Mouse (Mus musculus): ENCODE measurements around the gene Hspb9.

The Hspb9 gene

DNA sequence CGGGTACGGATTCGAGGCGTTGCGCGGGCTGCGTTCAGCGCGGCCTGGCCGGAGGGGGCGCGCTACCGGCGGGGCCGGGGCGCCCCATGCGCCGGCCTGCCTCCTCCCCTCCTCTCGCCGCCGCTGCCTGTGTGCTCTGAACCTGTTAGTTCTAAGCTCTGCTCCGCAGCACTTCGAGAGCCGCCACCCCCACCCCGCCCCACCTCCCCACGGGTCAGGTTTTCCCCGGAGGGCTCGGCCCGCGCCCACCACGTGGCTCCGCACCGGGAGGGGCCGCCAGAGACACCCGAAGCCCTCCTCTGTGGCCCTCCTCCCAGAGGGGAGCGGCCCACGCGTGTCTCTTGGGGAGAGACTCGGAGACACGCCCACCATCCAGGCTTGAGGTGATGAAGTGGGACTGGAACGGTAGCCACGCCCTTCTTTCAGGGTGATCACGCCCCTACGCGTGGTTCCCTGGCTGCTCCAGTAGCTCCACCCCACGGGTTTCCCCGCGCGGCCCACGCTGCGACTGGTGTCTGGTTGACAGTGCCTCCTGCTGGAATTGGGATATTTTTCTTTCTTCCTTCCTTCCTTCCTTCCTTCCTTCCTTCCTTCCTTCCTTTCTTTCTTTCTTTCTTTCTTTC is 46.1 kb downstream of the Hspb9 start, which contains the start of gene Kcnh4:
Gene Kcnh4, minus strand, starts transcription at position 332 of the 623 bp plus-strand sequence.
- DNase-seq (ENCODE audit: extremely low spot score, low spot score), result peak; percentile 22

DNA sequence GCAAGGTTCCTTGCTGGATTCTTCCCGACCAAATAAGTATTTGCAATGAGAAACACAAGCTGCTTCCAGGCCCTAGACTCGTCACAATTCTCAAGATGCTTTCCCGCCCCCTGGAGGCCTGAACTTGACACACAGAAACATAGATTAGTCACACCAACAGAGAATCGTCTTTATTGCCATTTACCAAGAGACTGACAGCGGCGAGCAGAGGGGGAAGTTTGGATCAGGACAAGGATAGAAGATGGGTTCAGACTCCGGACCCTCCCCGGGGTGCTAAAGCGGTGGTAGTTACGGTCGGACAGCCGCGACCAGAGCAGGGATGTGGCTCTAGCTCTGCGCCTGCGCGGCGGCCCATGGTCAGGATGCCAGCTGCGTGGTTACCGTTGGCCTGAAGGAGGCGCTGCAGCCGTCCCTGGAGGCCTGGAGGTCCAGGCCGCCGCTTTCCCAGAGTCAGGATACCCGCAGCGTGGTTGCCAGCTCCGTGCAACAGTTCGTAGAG is 47.9 kb downstream of the Hspb9 start:
- DNase-seq (ENCODE audit: extremely low spot score, low spot score), result peak; percentile 91

DNA sequence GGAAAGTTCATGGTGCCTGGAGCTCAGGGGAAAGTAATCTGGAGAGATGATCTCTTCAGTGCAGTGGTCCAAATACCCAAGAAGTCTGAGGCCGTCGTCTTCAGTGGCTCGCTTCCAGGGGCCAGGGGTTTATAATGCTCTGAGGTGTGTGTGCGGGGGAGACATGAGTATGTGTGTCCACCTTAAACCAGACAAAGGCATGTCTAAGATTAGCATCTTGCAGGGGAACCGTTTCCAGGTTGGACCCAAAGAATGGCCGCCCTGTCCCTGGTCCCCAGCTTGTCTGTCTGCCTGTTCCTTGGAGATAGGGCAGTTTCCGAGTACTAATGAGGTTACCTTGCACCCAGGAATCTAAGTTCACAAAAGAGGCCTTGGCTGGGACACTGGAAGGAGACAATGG is 49.2 kb downstream of the Hspb9 start, which contains the start of gene Hcrt:
Gene Hcrt, minus strand, starts transcription at position 101 of the 400 bp plus-strand sequence.
- DNase-seq (ENCODE audit: extremely low spot score, low spot score), result no peak

Measured in neural tube, embryonic 10.5 days (tissue).